28 mouse cellular contexts compared by ENCODE assay signal in genomic region chr6:93348141-93348540, GRCm38 (mm10).
"Had no signal": no experiment of that assay in that cellular context is flagged by ENCODE, and none has a peak within 500 bp of the region (broad histone marks: within the 10 kb centered on the region; RNA-seq: fewer than 3 reads in every experiment).

No protein-coding gene starts in this region.

- H3K9me3 ChIP-seq: embryonic facial prominence, embryonic 10.5 days; embryonic facial prominence, embryonic 12.5 days; embryonic facial prominence, embryonic 13.5 days; embryonic facial prominence, embryonic 15.5 days; forebrain, embryonic 10.5 days; forebrain, embryonic 12.5 days; forebrain, embryonic 13.5 days; forebrain, embryonic 15.5 days had no signal

- H3K4me3 ChIP-seq: embryonic facial prominence, embryonic 10.5 days; embryonic facial prominence, embryonic 12.5 days; embryonic facial prominence, embryonic 13.5 days; embryonic facial prominence, embryonic 15.5 days; erythroblast, embryonic 14.5 days; forebrain, embryonic 10.5 days; forebrain, embryonic 12.5 days; forebrain, embryonic 13.5 days; forebrain, embryonic 15.5 days; gastrocnemius, adult 2 months had no signal

- ATAC-seq: forebrain, embryonic 13.5 days; forebrain, embryonic 14.5 days; forebrain, embryonic 15.5 days; forebrain, embryonic 16.5 days; forebrain, postnatal 0 days had no signal

- H3K27ac ChIP-seq: embryonic facial prominence, embryonic 10.5 days; embryonic facial prominence, embryonic 12.5 days; embryonic facial prominence, embryonic 13.5 days; embryonic facial prominence, embryonic 15.5 days; forebrain, embryonic 10.5 days; forebrain, embryonic 12.5 days; forebrain, embryonic 13.5 days; forebrain, embryonic 15.5 days; gastrocnemius, adult 2 months had no signal

- H3K9ac ChIP-seq: embryonic facial prominence, embryonic 12.5 days; embryonic facial prominence, embryonic 13.5 days; embryonic facial prominence, embryonic 15.5 days; forebrain, embryonic 12.5 days; forebrain, embryonic 13.5 days; forebrain, embryonic 15.5 days; forebrain, postnatal 0 days had no signal

- H3K27me3 ChIP-seq: embryonic facial prominence, embryonic 12.5 days; embryonic facial prominence, embryonic 13.5 days; embryonic facial prominence, embryonic 15.5 days; forebrain, embryonic 12.5 days; forebrain, embryonic 13.5 days; forebrain, embryonic 15.5 days had no signal

- H3K36me3 ChIP-seq: embryonic facial prominence, embryonic 10.5 days; embryonic facial prominence, embryonic 12.5 days; embryonic facial prominence, embryonic 13.5 days; embryonic facial prominence, embryonic 15.5 days; forebrain, embryonic 10.5 days; forebrain, embryonic 12.5 days; forebrain, embryonic 15.5 days had no signal

- H3K4me2 ChIP-seq: embryonic facial prominence, embryonic 12.5 days; embryonic facial prominence, embryonic 13.5 days; embryonic facial prominence, embryonic 15.5 days; forebrain, embryonic 12.5 days; forebrain, embryonic 13.5 days; forebrain, embryonic 15.5 days had no signal

- H3K4me1 ChIP-seq: embryonic facial prominence, embryonic 10.5 days; embryonic facial prominence, embryonic 12.5 days had no signal

- DNase-seq: cerebellum, adult 18-20 months; cerebellum, adult 2 months; cerebellum, adult 8-10 months; cerebellum, adult 9-10 months; cerebellum, adult 9-11 months; cerebellum, postnatal 10 days; cerebellum, postnatal 14 days; cerebellum, postnatal 25 days; cerebellum, postnatal 36 days; embryo, embryonic 11 days; forebrain, postnatal 0 days; gastrocnemius, adult 2 months; gastrocnemius, postnatal 10 days; gastrocnemius, postnatal 14 days; gastrocnemius, postnatal 25 days; gastrocnemius, postnatal 36 days; heart, adult 11 months had no signal
